Mouse (Mus musculus): Measurements from ENCODE around the gene Alg9. TPM values are rescaled to one million over a fixed set of nuclear protein-coding genes. Genes with fewer than 3 reads are reported as not detected.
"Not testable (repeated sequence)": the region's sequence is repeated elsewhere in the genome, so short reads cannot be mapped to it uniquely, and the experiment has no call there.

The Alg9 gene
- polyA plus RNA-seq, 1 experiment from 2014 or later: 63.1 TPM

- ATAC-seq (replicated peaks): no peak
- Histone ChIP-seq H3K27ac (no peak overlapping the region), H3K36me3 (replicated peaks) (0 out of 2 replicates have a peak, but pooled peaks cover 5% of the 10 kb centered on the region), H3K4me1 (no peaks in the 10 kb centered on the region), H3K4me3 (no peak overlapping the region), H3K9ac (no peak overlapping the region), H3K4me2 (no peak overlapping the region), H3K27me3 (replicated peaks) (no peaks in the 10 kb centered on the region), H3K9me3 (no peaks in the 10 kb centered on the region)
- 87% methylated on average over 5 of the region's 5 CpGs for WGBS
Observed at GRCm38 (mm10) chr9:50831514-50831913, 56.7 kb downstream of the Alg9 start.

GRCm38 (mm10) chr9:50832162-50832561 lies 57.3 kb downstream of the Alg9 start:
- no peaks in the 10 kb centered on the region for H3K27me3 ChIP-seq (replicated peaks)
- H3K27ac ChIP-seq: no peak overlapping the region
- 98% methylated on average over 4 of the region's 4 CpGs for WGBS
- H3K9me3 ChIP-seq: no peaks in the 10 kb centered on the region
- H3K4me1 ChIP-seq: no peaks in the 10 kb centered on the region
- H3K4me2 ChIP-seq: no peak overlapping the region
- no peak for ATAC-seq (replicated peaks)
- no peak overlapping the region for H3K4me3 ChIP-seq
- 0 out of 2 replicates have a peak, but pooled peaks cover 5% of the 10 kb centered on the region for H3K36me3 ChIP-seq (replicated peaks)
- no peak overlapping the region for H3K9ac ChIP-seq

- H3K9me3 ChIP-seq; H3K4me1 ChIP-seq; H3K27ac ChIP-seq; H3K4me3 ChIP-seq; H3K27me3 ChIP-seq (replicated peaks); H3K4me2 ChIP-seq; H3K36me3 ChIP-seq (replicated peaks); H3K9ac ChIP-seq; ATAC-seq (replicated peaks): not testable (repeated sequence)
- WGBS: 97% methylated on average over 2 of the region's 2 CpGs
Observed at GRCm38 (mm10) chr9:50832582-50832981, 57.8 kb downstream of the Alg9 start.

- Histone ChIP-seq H3K9ac (no peak overlapping the region), H3K9me3 (no peaks in the 10 kb centered on the region), H3K4me2 (no peak overlapping the region), H3K4me3 (no peak overlapping the region), H3K27me3 (replicated peaks) (no peaks in the 10 kb centered on the region), H3K36me3 (replicated peaks) (peaks cover 8% of the 10 kb centered on the region; the same call in 1 of the 2 replicates), H3K4me1 (no peaks in the 10 kb centered on the region), H3K27ac (no peak overlapping the region)
- no peak for ATAC-seq (replicated peaks)
- WGBS: 83% methylated on average over 8 of the region's 8 CpGs
Observed at GRCm38 (mm10) chr9:50833786-50834185, 59.0 kb downstream of the Alg9 start.

- H3K27me3 ChIP-seq (replicated peaks): no peaks in the 10 kb centered on the region
- H3K36me3 ChIP-seq (replicated peaks): peaks cover 6% of the 10 kb centered on the region; the same call in 1 of the 2 replicates
- H3K27ac ChIP-seq: no peak overlapping the region
- H3K4me3 ChIP-seq: no peak overlapping the region
- H3K4me1 ChIP-seq: no peaks in the 10 kb centered on the region
- 91% methylated on average over 10 of the region's 10 CpGs for WGBS
- no peak for ATAC-seq (replicated peaks)
- no peak overlapping the region for H3K9ac ChIP-seq
- H3K9me3 ChIP-seq: no peaks in the 10 kb centered on the region
- no peak overlapping the region for H3K4me2 ChIP-seq
Observed at GRCm38 (mm10) chr9:50835068-50835705, 60.4 kb downstream of the Alg9 start.

GRCm38 (mm10) chr9:50836097-50836496 lies 61.3 kb downstream of the Alg9 start:
- Histone ChIP-seq H3K36me3 (replicated peaks) (peaks cover 6% of the 10 kb centered on the region; the same call in 1 of the 2 replicates), H3K27ac (no peak overlapping the region), H3K4me2 (no peak overlapping the region), H3K27me3 (replicated peaks) (no peaks in the 10 kb centered on the region), H3K4me3 (no peak overlapping the region), H3K9ac (no peak overlapping the region), H3K4me1 (no peaks in the 10 kb centered on the region), H3K9me3 (no peaks in the 10 kb centered on the region)
- ATAC-seq (replicated peaks): no peak
- 86% methylated on average over 4 of the region's 4 CpGs for WGBS

GRCm38 (mm10) chr9:50841079-50841789 lies 66.4 kb downstream of the Alg9 start:
- no peak overlapping the region for H3K4me2 ChIP-seq
- WGBS: 83% methylated on average over 13 of the region's 13 CpGs
- ATAC-seq (replicated peaks): no peak

GRCm38 (mm10) chr9:50845081-50845480 lies 70.3 kb downstream of the Alg9 start, which contains the start of gene Ppp2r1b:
Gene Ppp2r1b (plus strand): TSS chr9:50845301.
- H3K4me3 ChIP-seq: no peak within 1 kb of the TSS
- no peak for ATAC-seq (replicated peaks)
- no peaks in the 10 kb centered on the region for H3K27me3 ChIP-seq (replicated peaks)
- peaks cover 13% of the 10 kb centered on the region for H3K36me3 ChIP-seq (replicated peaks)
- WGBS: 96% methylated on average over 3 of the region's 3 CpGs
- no peak within 1 kb of the TSS for H3K27ac ChIP-seq
- H3K4me1 ChIP-seq: no peaks in the 10 kb centered on the region
- no peaks in the 10 kb centered on the region for H3K9me3 ChIP-seq
- no peak within 1 kb of the TSS for H3K9ac ChIP-seq
- H3K4me2 ChIP-seq: no peak within 1 kb of the TSS

More at GRCm38 (mm10) chr9:50841079-50841789, 66.4 kb downstream of the Alg9 start:
- Histone ChIP-seq H3K27ac (no peak overlapping the region), H3K9ac (no peak overlapping the region), H3K36me3 (replicated peaks) (peaks cover 19% of the 10 kb centered on the region), H3K27me3 (replicated peaks) (no peaks in the 10 kb centered on the region), H3K9me3 (no peaks in the 10 kb centered on the region), H3K4me3 (no peak overlapping the region), H3K4me1 (no peaks in the 10 kb centered on the region)

- ATAC-seq (replicated peaks): no peak
Observed at GRCm38 (mm10) chr9:50845547-50845946, 70.7 kb downstream of the Alg9 start.

GRCm38 (mm10) chr9:50847133-50847532 lies 72.3 kb downstream of the Alg9 start:
- Histone ChIP-seq H3K36me3 (replicated peaks) (peaks cover 13% of the 10 kb centered on the region), H3K9me3 (no peaks in the 10 kb centered on the region), H3K4me3 (no peak overlapping the region), H3K4me2 (no peak overlapping the region), H3K27me3 (replicated peaks) (no peaks in the 10 kb centered on the region), H3K27ac (no peak overlapping the region), H3K9ac (no peak overlapping the region), H3K4me1 (no peaks in the 10 kb centered on the region)
- WGBS: 87% methylated on average over 6 of the region's 6 CpGs
- no peak for ATAC-seq (replicated peaks)

More at GRCm38 (mm10) chr9:50845547-50845946, 70.7 kb downstream of the Alg9 start:
- no peak overlapping the region for H3K4me3 ChIP-seq
- H3K9me3 ChIP-seq: no peaks in the 10 kb centered on the region
- H3K4me2 ChIP-seq: no peak overlapping the region
- H3K4me1 ChIP-seq: no peaks in the 10 kb centered on the region
- no peak overlapping the region for H3K9ac ChIP-seq
- WGBS: 59% methylated on average over 9 of the region's 9 CpGs
- H3K27ac ChIP-seq: no peak overlapping the region
- peaks cover 13% of the 10 kb centered on the region for H3K36me3 ChIP-seq (replicated peaks)
- H3K27me3 ChIP-seq (replicated peaks): no peaks in the 10 kb centered on the region

GRCm38 (mm10) chr9:50847606-50848368 lies 73.0 kb downstream of the Alg9 start:
- ATAC-seq (replicated peaks): no peak
- Histone ChIP-seq H3K9ac (no peak overlapping the region), H3K9me3 (no peaks in the 10 kb centered on the region), H3K27ac (no peak overlapping the region), H3K36me3 (replicated peaks) (peaks cover 10% of the 10 kb centered on the region), H3K27me3 (replicated peaks) (no peaks in the 10 kb centered on the region), H3K4me2 (no peak overlapping the region), H3K4me3 (no peak overlapping the region), H3K4me1 (no peaks in the 10 kb centered on the region)
- 74% methylated on average over 12 of the region's 12 CpGs for WGBS

- H3K4me1 ChIP-seq: no peaks in the 10 kb centered on the region
- no peak overlapping the region for H3K27ac ChIP-seq
- H3K4me3 ChIP-seq: no peak overlapping the region
- H3K9me3 ChIP-seq: no peaks in the 10 kb centered on the region
- peak; percentile 26; the same call in 1 of the 2 replicates for ATAC-seq (replicated peaks)
- no peak overlapping the region for H3K4me2 ChIP-seq
- WGBS: 49% methylated on average over 5 of the region's 5 CpGs
- no peak overlapping the region for H3K9ac ChIP-seq
- H3K27me3 ChIP-seq (replicated peaks): no peaks in the 10 kb centered on the region
- peaks cover 6% of the 10 kb centered on the region for H3K36me3 ChIP-seq (replicated peaks)
Observed at GRCm38 (mm10) chr9:50848821-50849220, 74.0 kb downstream of the Alg9 start.
